Mouse (Mus musculus) spleen, adult 2 months (tissue): Measurements from ENCODE around the gene Ildr1.

Source experiments
- CTCF ChIP-seq: fragments of 200-500 bp; IDR thresholded peaks from 2 replicates; pipeline ENCODE4 v1.5.1; 2011; ENCODE audit warnings: mild to moderate bottlenecking, inconsistent platforms; ENCODE audit not compliant: insufficient read depth, insufficient read length, insufficient replicate concordance; ENCODE audit errors: extremely low read depth
- POLR2A ChIP-seq: fragments of 200-500 bp; IDR thresholded peaks from 2 replicates; pipeline ENCODE4 v1.6.1; 2011; ENCODE audit warnings: low read depth, low read length, inconsistent platforms

- no peak for TF ChIP-seq POLR2A
- no peak for TF ChIP-seq CTCF
These were observed 29.0 kb downstream of the Ildr1 start for GRCm38 (mm10) chr16:36722739-36723138.
